Mouse (Mus musculus) testis, adult 2 months (tissue): ENCODE results near the gene Usp32. TPM values are rescaled to one million over a fixed set of nuclear protein-coding genes. Genes with fewer than 3 reads are reported as not detected.
"Not testable (repeated sequence)": the region's sequence is repeated elsewhere in the genome, so short reads cannot be mapped to it uniquely, and the experiment has no call there.

Experiments used
- H3K27ac ChIP-seq: fragments of 200-500 bp; 2 replicates; pipeline ENCODE4 v1.5.1; 2012; ENCODE audit warnings: low read depth, low read length; ENCODE audit not compliant: control insufficient read depth, insufficient read depth
- H3K27me3 ChIP-seq: fragments of 200-500 bp; 2 replicates; pipeline ENCODE4 v1.6.1; 2012; ENCODE audit warnings: mild to moderate bottlenecking, low read length, moderate library complexity; ENCODE audit not compliant: control insufficient read depth, insufficient read depth
- H3K36me3 ChIP-seq: fragments of 200-500 bp; 2 replicates; pipeline ENCODE4 v1.6.1; 2012; ENCODE audit warnings: mild to moderate bottlenecking, low read length; ENCODE audit not compliant: control insufficient read depth, insufficient read depth
- H3K4me1 ChIP-seq: fragments of 200-500 bp; 2 replicates; pipeline ENCODE4 v1.6.1; 2012; ENCODE audit warnings: low read length; ENCODE audit not compliant: control insufficient read depth, insufficient read depth
- H3K4me3 ChIP-seq: fragments of 200-500 bp; 2 replicates; pipeline ENCODE4 v1.5.1; 2012; ENCODE audit warnings: low read depth, mild to moderate bottlenecking, low read length, moderate library complexity, mixed read lengths; ENCODE audit not compliant: control insufficient read depth
- CTCF ChIP-seq: fragments of 200-500 bp; IDR thresholded peaks from 2 replicates; pipeline ENCODE4 v1.5.1; 2012; ENCODE audit warnings: low read depth, mild to moderate bottlenecking, inconsistent platforms, low read length, moderate library complexity; ENCODE audit not compliant: control insufficient read depth, insufficient read depth, insufficient replicate concordance
- POLR2A ChIP-seq: fragments of 200-500 bp; IDR thresholded peaks from 2 replicates; pipeline ENCODE4 v1.6.1; 2012; ENCODE audit warnings: low read depth, mild to moderate bottlenecking, inconsistent platforms, low read length, moderate library complexity; ENCODE audit not compliant: control insufficient read depth
- polyA plus RNA-seq: library from polyadenylated mRNA; depleted of rRNA; stranded (reverse); fragments of >200 nt; gene quantifications from 2 replicates; pipeline ENCODE4 v1.2.3, GENCODE M21; 2012

The Usp32 gene
- polyA plus RNA-seq, 1 experiment: 33.8 TPM

DNA sequence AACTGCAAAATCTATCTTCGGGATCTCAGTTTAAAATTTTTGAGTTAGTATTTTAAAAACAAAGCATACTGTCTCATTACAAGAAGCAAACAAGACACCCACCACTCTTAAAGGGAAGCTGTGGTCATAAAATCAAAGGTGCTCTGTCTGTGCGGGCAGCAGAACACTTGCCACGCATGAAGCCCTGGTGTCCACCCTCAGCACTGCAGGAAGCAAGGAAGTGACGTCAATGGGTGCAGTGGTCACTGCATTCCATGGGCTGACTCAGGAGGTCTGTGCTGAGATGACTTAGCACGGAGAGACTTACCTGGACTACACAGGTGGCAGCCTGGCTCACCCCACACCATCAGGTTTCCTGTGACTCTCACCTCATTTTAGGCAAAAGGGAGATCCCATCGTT, 37.8 kb upstream of the Usp32 start:
- Histone ChIP-seq H3K4me3 (no peak overlapping the region), H3K36me3 (no peaks in the 10 kb centered on the region), H3K27ac (no peak overlapping the region), H3K4me1 (peaks cover 3% of the 10 kb centered on the region), H3K27me3 (no peaks in the 10 kb centered on the region)
- TF ChIP-seq CTCF (no peak), POLR2A (no peak)

GRCm38 (mm10) chr11:85175941-85176340, 36.0 kb upstream of the Usp32 start:
- TF ChIP-seq CTCF (no peak), POLR2A (no peak)
- H3K27me3 ChIP-seq: no peaks in the 10 kb centered on the region
- no peaks in the 10 kb centered on the region for H3K36me3 ChIP-seq
- no peak overlapping the region for H3K27ac ChIP-seq
- no peak overlapping the region for H3K4me3 ChIP-seq
- H3K4me1 ChIP-seq: peaks cover 2% of the 10 kb centered on the region

DNA sequence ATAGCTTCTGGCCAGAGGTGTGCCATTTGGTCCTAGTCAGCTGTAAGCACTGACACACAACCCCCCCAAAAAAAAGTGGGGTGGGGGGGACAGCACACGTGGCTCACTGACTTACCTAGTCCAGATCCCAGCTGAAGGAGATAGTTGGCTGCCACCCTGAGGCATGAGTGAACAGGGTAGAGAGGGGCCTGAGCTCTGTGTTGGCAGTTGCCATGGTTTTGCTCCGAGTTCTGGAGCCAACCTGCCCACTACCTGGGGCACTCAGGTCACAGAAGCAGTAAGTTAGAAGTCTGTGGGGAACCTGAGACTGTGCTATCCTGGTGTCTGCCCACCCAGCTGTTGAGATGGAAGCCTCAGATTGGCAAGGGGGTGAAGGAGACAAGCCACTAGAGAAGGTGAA, 30.9 kb upstream of the Usp32 start:
- no peaks in the 10 kb centered on the region for H3K36me3 ChIP-seq
- peak overlapping the region; percentile 68 for H3K27ac ChIP-seq
- H3K27me3 ChIP-seq: no peaks in the 10 kb centered on the region
- peaks cover 15% of the 10 kb centered on the region for H3K4me1 ChIP-seq
- TF ChIP-seq CTCF (no peak), POLR2A (peak; percentile 84; the same call in 1 of the 2 replicates)
- H3K4me3 ChIP-seq: peak overlapping the region; percentile 91

- H3K4me1 ChIP-seq: peaks cover 15% of the 10 kb centered on the region
- TF ChIP-seq CTCF (peak; percentile 80; the same call in 1 of the 2 replicates), POLR2A (peak; percentile 39; the same call in 1 of the 2 replicates)
- no peaks in the 10 kb centered on the region for H3K36me3 ChIP-seq
- peak within 1 kb of the TSS; percentile 91 for H3K4me3 ChIP-seq
- peak within 1 kb of the TSS; percentile 80 for H3K27ac ChIP-seq
- H3K27me3 ChIP-seq: no peaks in the 10 kb centered on the region
These were observed 30.2 kb upstream of the Usp32 start, which contains the start of gene 1700125H20Rik for GRCm38 (mm10) chr11:85170058-85170740. Gene 1700125H20Rik, plus strand, starts transcription at chr11:85170404.

DNA sequence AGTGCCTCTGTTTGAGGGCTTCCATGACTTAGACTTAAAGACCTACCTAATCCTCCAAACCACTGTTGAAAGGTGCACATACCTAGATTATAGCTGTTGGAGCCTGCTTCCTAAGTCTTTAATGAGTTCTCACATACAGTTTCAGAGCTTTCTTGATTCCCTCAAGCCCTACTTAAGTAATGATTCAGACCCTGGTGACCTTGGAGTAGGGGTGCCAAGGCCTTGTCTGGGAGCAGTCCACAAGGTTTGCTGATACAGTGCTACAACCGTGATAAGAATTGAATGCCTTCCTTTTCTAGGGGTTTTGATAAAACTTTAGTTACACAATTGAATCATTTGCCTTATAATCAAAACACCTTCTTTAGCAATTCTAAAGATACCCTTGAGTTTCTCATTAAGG, 27.5 kb upstream of the Usp32 start:
- Histone ChIP-seq H3K4me1 (peaks cover 15% of the 10 kb centered on the region), H3K27me3 (no peaks in the 10 kb centered on the region), H3K4me3 (no peak overlapping the region), H3K36me3 (no peaks in the 10 kb centered on the region), H3K27ac (peak overlapping the region; percentile 75; the same call in 1 of the 2 replicates)
- no peak for TF ChIP-seq CTCF
- TF ChIP-seq POLR2A: no peak

- H3K4me3 ChIP-seq: no peak overlapping the region
- TF ChIP-seq CTCF: no peak
- TF ChIP-seq POLR2A: no peak
- H3K36me3 ChIP-seq: no peaks in the 10 kb centered on the region
- H3K27me3 ChIP-seq: no peaks in the 10 kb centered on the region
- no peak overlapping the region for H3K27ac ChIP-seq
- peaks cover 2% of the 10 kb centered on the region; the same call in 1 of the 2 replicates for H3K4me1 ChIP-seq
These were observed 24.4 kb upstream of the Usp32 start for GRCm38 (mm10) chr11:85164371-85164770.

DNA sequence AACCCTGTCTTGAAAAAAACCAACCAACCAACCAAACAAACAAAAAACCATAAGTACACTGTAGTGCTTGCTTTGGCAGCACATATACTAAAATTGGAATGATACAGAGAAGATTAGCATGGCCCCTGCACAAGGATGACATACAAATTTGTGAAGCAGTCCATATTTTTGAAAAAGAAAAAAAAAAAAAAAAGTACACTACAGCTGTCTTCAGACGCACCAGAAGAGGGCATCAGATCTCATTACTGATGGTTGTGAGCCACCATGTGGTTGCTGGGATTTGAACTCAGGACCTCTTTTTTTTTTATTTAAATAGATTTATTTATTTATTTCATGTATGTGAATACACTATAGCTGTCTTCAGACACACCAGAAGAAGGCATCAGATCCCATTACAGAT, 23.1 kb upstream of the Usp32 start:
- not testable (repeated sequence) for H3K27ac ChIP-seq, H3K4me3 ChIP-seq, H3K36me3 ChIP-seq, H3K4me1 ChIP-seq, H3K27me3 ChIP-seq

GRCm38 (mm10) chr11:85157301-85157700, 17.3 kb upstream of the Usp32 start:
- Histone ChIP-seq H3K27me3 (no peaks in the 10 kb centered on the region), H3K36me3 (no peaks in the 10 kb centered on the region), H3K27ac (no peak overlapping the region), H3K4me1 (no peaks in the 10 kb centered on the region), H3K4me3 (no peak overlapping the region)
- TF ChIP-seq POLR2A (no peak), CTCF (no peak)
